Mouse (Mus musculus) bone marrow macrophage, adult 2 months (primary cell): ENCODE measurements around the gene Barhl1.

Experiments
- CTCF ChIP-seq: IDR thresholded peaks from 2 replicates; pipeline ENCODE4 v1.5.1; 2012; ENCODE audit warnings: low read depth, mild to moderate bottlenecking, low read length, moderate library complexity
- POLR2A ChIP-seq: IDR thresholded peaks from 2 replicates; pipeline ENCODE4 v1.6.1; 2012; ENCODE audit warnings: mild to moderate bottlenecking, low read depth, low read length, borderline replicate concordance

DNA sequence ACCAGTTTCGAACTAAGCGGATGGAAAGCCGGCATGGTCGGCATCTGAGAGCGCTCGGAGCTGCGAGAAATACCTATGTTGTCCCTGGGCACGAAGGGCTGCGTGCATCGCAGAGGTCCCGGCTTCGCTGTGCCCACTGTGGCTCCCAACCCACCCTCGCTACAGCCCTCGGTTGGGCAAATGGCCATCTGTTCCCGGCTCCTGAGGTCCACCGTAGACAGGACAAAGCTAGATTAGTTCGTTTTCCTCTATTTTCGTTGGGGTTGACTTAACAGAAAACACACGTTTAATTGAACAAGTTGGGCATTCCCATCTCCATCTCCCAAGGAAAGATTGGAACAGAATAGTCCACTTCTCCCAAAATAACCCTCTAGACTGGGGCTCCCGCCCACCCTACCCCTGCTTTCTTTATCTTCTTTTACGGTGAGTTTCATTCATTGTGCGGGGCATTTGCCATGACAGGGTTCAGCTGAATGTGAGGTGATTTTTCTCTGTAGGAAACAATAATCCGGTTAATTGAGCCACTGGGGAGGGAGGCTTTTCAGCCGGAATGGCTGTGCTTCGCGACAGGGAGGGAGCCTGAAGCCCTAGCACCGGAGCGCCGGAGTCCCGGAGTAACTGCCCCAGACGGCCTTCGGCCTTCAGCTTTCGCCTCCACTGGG lies 4.3 kb downstream of the Barhl1 start:
- TF ChIP-seq POLR2A (no peak), CTCF (no peak)
